Mouse (Mus musculus) testis, postnatal 14 days (tissue): Measurements from ENCODE around the gene Lpar2.

Experiments used
- DNase-seq: peaks from one replicate; pipeline ENCODE4 v3.0.0; 2021; ENCODE audit warnings: low spot score

The Lpar2 gene

DNA sequence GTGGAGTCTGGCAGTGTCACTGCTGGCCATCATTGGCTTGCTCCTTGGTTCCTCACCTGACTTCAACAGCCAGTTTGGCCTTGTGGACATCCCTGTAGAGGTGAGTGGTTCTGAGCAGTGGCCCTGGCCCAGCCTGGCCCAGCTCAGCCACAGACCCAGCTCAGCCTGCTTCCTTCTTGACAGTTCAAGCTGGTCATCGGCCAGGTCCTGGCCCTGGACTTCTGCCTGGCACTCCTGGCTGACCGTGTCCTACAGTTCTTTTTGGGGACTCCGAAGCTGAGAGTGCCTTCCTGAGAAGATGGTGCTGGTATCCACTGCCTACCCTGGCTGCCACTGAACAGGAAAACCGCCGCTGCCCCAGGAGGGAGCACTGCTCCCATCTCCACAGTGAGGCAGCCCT lies 15.0 kb upstream of the Lpar2 start:
- DNase-seq, result no peak

DNA sequence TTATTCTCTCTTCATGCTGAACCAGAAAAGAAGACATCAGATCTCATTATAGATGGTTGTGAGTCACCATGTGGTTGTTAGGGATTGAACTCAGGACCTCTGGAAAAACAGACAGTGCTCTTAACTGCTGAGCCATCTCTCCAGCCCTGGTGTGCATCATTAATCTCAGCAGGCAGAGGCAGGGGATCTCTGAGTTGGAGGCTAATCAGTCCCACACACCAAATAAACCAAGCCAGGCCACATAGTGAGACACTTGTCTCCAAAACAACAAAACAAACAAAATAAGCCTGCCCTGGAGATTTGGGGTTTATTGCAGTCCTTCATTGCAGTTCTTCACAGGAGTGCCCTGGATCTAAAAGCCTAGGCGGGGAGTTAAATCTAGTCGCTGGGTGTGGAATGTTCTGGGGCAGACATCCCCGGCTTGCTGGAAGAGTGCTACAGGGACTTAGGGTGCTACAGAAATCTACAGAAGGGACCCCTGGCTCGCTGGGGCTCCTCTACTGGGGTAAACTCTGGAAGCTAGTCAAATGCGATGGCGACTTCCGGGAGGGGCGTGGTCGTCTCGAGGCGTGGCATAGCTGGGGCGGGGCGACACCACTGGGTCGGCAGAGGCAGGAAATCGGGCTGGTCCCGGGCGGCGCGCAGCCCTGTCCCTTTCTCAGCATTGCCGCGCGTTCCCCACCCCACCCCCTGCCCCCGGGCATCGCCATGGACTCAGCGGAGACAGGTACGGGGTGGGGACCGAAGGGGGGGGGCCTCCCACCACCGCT lies 13.9 kb upstream of the Lpar2 start, which contains the start of gene Gmip:
TSS of gene Gmip (plus strand) at position 586 of the 770 bp plus-strand sequence.
- peak; percentile 63 for DNase-seq

DNA sequence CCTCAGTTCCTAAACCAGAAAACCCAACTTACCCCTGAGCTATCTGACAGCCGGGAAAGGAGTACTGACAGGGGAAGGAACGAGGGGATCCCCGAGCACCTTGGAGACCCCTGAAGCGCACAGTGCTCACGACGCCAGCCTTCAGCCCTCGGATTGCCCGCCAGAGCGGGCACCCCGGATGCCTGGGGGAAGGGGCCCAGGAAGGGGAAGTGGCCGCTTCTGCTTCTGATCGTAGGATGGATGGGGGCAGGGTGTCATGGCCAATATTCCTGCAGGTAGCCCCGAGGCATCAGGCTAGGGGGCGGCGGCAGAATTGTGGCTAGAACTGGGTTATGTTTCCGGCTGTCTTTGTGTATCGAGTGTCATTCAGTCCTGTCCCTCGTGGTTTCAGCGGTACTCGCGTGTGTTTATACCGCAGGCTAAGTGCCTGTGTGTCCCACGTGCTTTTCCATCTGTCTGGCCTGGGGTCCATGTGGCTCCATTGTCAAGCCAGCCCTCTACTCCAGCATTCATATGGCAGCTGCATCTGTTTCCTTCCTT lies 13.3 kb upstream of the Lpar2 start:
- no peak for DNase-seq

DNA sequence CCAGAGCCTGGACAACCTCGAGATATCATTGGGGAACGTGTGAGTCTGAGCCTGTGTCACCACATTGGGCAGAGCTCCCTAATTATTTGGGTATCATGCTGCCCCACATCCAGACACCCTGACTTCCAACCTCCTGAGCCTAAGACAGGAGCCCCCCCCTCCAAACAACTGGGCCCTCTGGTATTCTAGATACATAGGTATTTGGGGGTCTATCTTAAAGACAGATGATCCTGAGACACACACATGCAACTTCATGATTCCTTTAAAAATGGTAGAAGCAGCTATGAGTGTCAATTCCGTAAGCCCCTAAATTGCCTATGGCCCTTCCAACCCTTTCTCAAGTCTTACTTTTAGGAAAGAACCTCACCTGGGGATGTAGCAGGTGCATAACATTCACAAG lies 12.4 kb upstream of the Lpar2 start:
- no peak for DNase-seq

DNA sequence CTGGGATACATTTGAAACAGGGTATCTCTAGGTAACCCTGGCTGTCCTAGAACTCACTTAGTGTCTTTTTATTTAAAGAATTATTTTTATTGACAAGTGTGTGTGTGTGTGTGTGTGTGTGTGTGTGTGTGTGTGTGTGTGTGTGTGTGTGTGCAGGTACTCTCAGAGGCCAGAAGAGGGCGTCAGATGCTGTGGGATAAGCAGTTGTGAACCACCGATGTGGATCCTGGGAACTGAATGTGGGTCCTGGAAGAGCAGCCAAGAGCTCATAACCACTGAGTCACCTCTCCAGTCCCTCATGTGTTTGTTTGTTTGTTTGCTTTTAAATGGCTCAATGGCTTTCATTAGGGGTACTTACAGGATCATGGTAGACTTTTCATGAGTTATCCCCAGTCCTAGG lies 7.3 kb upstream of the Lpar2 start:
- DNase-seq, result no peak

DNA sequence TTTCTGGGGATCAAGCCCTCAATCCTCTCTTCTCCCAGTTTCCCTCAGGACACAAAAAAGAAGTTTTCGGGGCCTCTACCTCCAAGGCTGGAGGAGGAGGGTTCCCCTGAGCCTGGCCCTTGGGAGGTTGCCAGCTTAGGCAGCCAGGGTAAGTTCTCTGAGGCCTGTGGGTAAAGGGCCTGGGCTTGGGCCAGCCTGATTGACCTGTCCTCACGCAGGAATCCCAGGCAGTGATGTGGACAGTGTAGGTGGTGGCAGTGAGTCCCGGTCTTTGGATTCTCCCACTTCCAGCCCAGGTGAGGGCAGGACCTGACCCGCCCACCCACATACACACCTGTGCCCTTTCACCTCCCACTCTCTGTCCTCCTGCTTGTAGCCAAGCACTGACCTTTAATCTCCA lies 6.8 kb upstream of the Lpar2 start:
- no peak for DNase-seq

DNA sequence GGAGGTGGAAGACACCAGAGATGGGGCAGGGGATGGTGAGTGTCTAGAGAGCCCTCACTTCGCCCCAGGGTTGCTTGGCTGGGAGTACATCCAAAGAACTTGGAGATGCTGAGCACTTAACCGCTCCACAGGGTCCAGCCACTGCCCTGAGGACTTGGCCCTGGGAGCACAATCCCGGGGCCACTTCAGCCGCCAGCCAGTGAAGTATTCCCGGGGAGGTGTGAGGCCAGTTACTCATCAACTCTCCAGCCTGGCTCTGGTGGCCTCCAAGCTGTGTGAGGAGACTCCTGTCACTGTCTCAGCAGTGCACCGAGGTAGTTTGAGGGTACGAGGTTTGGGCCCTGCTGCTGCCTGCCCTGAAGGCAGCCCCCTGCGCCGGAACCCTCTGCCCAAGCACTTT lies 1.8 kb upstream of the Lpar2 start:
- no peak for DNase-seq

DNA sequence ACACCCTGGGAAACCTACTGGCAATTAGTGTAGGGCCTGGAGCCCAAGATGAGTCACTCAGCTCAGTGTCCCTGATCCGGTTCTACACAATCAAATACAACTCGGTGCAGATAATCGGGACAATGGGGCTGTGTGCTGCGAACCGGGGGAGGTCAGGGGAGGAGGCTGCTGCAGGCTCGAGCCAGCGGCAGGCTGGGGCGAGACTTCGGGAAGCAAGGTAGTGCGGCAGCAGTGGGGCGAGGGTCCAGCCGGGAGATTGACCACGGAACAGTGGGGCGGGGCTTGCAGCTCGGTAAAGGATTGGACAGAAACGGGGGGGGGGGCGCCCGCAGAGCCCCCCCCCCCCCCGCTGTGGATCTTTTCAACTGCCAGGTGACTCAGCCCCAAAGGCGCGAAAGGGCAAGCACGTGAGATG lies 251 bp upstream of the Lpar2 start:
- DNase-seq, result peak; percentile 81

DNA sequence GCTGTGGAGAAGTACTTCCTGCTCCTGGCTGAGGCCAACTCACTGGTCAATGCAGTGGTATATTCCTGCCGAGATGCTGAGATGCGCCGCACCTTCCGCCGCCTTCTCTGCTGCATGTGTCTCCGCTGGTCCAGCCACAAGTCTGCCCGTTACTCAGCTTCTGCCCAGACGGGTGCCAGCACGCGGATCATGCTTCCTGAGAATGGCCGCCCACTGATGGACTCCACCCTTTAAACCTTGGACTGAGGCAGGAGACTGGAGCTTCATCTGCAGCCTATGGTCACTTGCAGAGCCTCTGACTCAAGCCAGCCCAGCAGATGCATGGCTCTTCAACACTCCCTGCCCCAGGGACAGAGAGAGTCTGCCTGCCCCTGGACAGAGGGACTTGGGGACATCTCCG lies 4.1 kb downstream of the Lpar2 start:
- no peak for DNase-seq

DNA sequence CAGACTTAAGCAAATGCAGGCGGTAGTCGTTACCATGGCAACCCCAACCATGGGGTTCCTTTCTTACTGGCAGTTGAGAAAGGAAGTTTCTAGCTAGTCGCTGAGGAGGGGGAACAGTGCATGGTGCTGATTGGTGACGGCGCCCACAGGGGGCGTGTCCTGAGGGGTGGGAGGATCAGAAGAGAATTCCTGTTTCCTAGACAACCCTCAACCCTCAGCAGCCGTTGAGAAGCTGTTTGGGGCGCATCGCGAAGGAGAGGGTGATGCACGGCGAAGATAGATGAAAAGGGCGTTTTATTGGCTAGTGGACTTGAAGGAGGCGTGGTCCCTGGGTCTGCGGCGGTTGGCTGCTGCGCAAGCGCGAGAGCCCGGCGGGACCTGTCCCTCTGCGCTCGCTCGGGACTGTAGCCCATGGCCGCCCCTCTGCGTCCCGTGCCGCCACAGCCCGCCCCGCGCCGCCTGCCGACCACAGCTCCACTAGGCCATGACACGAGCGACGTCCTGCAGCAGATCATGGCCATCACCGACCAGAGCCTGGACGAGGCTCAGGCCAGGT lies 10.1 kb downstream of the Lpar2 start, which contains the start of gene Pbx4:
TSS of gene Pbx4 (plus strand) at position 194 of the 556 bp plus-strand sequence.
- DNase-seq, result peak; percentile 90

DNA sequence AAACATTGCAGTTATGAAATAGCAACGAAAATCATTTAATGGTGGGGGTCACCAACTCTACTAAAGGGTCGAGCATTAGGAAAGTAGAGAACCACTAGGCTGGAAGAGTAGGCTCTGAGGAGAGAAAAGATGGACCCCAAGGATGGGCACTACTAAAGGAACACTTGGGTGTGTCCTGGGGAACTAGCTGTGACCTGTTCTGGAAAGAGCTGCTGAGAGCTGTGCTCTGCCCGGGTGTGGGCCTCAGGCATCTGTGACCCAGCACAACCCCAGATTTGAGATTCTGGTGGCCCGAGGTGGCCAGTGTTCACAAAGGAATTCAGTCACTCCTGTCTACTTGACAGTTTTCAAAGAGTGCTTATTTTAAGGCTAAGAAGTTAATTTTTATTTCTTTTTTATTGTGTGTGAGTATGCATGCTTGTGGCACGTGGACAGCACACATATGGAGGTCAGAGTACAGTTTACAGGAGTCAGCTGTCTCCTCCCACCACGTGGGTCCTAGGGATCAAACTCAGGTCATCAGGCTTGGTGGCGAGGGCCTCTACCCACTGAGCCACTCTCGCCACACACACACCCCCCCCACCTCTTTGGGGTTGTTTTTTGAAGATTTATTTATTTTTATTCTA lies 14.9 kb downstream of the Lpar2 start:
- DNase-seq, result no peak

DNA sequence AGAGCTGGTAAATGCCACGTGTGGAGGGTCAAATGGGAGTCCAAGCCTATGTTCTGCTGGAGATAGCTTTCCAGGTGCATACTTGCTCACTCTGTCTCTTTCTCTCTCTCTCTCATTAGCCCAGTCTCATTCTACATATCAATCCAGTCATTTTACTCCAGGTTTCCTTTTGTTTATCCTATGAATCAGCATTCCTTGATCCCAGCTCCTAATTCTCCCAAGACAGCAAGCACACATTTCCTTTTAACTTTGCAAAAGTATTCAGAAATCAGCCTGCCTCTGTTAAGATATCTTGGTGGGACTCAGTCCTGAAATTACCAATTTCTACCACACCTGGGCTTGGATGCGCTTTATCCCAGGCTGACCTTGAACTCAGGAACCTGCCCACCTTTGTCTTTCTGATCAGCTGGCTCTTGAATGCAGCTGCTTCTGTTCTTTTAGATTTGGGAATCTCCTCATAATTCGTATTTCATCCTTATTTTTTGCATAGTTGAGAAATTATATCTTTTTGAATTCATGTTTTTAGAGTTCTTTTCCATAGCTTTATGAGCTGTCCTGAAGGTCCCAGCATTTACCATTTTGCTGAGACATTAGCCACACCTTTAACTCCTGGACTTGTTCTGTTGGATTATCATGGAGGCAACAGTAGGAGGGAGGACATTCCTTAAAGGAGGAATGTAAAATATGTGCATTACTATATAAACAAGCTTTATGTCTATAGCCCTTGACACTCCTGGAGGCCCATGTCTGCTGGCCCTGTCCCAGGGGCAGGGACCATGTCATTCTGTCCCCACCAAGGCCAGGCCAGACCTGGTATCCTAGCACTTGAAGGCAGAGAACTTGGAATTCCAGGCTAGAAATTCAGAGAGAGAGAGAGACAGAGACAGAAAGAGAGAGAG lies 25.2 kb downstream of the Lpar2 start:
- no peak for DNase-seq

DNA sequence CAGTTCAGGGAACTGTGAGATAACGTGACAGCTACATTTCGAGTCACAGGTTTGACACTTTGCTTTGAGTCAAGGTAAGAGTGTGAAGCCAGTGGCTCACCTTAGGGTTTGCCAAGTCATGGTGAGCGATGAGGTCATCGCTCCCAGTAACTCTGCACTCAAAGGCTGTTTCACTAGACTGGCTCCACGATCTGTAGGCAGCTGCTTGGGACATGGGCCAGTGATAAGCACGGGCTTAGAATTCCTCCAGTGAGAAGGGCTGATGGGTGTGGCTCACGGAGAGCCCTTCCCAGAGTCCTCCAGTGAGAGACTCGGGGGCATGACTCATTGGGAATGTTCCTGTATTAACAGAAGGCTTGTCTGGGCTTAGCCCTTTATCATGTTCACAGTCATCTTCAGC lies 26.7 kb downstream of the Lpar2 start:
- DNase-seq, result no peak

DNA sequence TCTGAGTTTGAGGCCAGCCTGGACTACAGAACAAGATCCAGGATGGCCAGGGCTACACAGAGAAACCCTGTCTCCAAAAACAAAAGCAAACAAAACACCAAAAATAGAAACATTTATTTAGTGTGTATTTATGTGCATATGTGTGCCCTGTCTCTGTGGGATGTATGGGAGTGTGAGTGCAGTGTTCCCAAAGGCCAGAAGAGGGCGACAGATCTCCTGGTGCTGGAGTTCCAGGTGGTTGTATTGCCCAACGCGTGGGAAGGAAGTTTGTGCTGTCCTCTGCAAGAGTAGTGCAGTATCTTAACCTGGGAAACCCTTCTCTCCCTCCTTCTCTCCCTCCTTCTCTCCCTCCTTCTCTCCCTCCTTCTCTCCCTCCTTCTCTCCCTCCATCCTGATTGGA lies 27.7 kb downstream of the Lpar2 start:
- no peak for DNase-seq

DNA sequence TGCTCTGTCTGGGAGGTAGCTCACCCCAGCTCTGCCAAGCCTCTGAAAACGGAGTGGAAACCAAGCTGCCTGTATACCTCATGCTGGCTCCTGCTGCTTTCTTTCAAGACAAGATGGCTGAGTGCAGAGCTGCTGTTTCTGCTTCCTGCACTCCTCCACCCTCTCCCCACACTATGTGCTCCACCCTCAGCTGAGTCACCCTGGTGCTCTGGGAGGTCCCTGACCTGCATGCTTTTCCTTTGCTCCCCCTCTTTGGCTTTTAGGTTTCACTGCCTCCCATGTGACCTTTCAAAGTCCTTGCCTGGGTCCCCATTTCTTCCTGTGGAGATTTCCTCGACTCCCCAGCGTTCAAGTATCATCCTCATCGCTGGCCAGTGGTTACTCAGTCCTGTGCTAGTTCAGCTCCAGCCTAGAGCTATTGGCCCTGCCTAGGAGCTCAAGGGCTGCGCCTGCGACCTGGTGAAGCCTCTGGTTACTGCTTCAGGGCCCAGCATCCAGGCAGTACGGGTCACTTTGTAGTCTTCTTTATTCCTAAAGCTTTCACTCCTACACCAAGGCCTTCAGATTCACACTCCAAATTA lies 28.8 kb downstream of the Lpar2 start:
- no peak for DNase-seq

DNA sequence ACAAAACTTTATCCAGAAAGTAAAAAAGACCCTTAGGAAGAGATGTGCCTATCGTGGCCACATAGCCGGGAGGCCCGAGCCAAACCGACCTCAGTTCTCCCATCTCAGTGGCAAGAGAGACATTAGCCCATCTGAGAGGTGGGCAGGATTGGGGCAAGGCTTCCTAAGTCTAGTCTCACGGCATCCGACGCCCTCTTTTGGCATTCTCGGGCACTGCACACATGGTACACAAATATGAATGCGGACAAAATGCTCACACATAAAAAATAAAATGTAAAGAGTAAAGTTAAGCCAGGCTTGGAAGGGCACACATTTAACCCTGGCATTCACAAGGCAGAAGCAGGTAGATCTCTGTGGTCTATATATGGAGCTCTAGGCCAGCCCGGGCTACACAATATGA lies 31.6 kb downstream of the Lpar2 start:
- no peak for DNase-seq

DNA sequence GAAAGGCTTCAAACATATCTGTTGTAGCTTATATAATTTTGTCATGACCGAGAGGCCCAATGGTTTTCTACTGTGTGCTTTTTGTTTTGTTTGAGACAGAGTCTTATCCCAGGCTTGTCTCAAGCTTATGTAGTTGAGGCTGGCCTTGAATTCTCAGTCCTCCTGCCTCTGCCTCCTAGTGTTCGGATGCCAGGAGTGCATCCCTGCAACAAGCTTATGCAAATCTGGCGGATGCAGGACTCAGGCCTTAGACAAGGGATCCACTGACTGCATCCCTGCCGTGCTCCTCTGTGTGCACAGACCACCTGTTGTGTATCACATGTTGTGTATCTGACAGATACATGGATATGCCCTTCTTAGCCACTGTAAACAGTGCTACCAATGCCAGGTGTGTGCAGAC lies 38.6 kb downstream of the Lpar2 start:
- DNase-seq, result no peak

DNA sequence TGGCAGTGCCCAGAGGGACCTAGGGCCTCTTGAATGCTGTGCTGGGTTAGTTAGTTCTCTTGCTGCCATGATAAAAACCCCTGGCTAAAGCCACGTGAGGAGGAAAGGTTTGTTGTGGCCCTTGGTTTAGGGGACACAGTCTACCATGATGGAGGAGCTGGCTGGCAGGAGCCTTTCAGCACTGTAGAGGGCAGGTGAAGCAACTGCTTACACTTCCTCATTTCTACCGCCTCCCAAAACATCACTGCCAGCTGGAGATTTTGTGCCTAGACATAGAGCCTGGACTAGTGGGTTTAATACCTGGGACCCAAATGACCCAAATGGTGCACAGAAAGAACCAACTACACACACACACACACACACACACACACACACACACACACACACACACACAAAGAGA lies 39.0 kb downstream of the Lpar2 start:
- no peak for DNase-seq

DNA sequence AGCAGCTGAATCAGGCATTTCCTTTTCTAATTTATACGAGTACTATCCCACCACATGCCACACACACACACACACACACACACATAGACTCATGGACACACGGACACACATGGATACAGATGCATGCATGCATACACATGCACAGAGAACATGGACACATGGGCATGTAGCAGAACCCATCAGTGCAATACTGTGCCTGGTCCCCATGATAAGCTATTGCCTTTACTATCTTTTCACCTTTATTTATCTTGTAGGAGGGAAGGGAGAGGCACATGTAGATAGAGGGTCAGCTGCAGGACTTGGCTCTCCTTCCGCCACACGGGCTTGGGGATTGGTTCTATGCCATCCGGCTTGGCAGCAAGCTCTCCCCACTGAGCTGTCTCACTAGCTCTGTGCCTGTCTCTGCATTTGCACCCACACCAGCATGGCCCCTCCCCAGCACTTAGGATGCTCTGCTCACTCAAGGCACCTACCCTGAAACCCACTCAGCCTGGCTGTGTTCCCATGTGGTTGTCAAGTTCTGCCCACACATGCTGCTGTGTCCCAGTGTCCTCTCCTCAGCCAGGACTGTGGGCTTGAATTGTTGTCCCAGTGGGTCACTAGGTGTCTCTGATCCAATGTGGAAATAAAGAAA lies 41.3 kb downstream of the Lpar2 start:
- DNase-seq, result no peak

DNA sequence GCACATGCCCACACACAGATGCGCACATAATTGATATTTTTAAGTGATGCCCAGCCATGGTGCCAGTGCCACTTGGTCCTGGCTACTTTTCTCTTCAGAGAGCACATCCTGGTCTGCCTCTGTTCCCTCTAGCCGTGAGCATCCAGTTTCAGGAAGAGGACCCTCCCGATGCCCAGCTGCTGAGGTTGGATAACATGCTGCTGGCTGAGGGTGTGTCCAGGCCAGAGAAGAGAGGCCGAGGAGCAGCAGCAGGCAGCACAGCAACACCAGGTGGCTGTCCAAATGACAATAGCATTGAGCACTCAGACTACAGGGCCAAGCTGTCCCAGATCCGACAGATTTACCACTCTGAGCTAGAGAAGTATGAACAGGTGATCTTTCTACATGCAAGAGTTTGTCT lies 42.0 kb downstream of the Lpar2 start:
- no peak for DNase-seq

DNA sequence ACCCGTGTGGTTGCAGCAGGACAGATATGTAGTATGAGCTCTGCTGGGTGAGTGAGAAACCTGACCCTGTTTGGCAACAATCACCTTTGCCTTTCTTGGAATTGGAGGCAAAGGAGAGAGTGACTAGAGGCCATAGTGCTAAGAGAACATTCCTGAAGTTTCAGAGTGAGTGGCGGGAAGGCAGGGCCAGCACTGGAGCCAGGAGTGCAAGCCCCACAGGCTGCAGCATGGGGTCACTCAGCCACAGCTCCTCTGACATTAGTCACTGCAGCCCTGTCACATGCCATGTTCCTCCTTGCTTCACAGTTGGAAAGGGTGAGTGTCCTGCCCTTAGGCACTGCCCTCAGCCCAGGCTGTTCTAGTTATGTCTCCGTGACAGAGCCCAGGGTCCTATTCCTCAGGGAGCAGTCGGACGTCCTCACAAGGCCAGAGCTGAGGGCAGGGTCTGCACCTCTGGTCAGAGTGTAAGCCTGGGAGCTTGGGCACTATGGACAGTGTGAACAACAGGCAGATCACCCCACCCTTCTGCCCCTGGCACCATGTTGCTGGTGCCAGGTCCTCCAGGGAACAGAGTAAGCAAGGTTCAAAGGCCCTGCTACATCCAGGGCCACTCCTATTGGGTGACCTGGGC lies 45.6 kb downstream of the Lpar2 start:
- DNase-seq, result no peak
